Mouse (Mus musculus) large intestine, adult 2 months (tissue): ENCODE measurements around the gene Hdac9. TPM values are rescaled to one million over a fixed set of nuclear protein-coding genes. Genes with fewer than 3 reads are reported as not detected.

Experiments
- DNase-seq: peaks from one replicate; pipeline ENCODE4 v3.0.0-alpha.2; 2012; ENCODE audit warnings: low read depth, low spot score
- WGBS: fragments of 180-500 bp; shearing (Covaris S2); methylation state at CpG from one replicate; pipeline ENCODE4 v1.1.7; 2018; 5-methylcytosine and 5-hydroxymethylcytosine counted together
- polyA plus RNA-seq: library from polyadenylated mRNA; depleted of rRNA; stranded (reverse); fragments of >200 nt; gene quantifications from 2 replicates; pipeline ENCODE4 v1.2.3, GENCODE M21; 2012

The Hdac9 gene
- polyA plus RNA-seq, 1 experiment, result 1.2 TPM

DNA sequence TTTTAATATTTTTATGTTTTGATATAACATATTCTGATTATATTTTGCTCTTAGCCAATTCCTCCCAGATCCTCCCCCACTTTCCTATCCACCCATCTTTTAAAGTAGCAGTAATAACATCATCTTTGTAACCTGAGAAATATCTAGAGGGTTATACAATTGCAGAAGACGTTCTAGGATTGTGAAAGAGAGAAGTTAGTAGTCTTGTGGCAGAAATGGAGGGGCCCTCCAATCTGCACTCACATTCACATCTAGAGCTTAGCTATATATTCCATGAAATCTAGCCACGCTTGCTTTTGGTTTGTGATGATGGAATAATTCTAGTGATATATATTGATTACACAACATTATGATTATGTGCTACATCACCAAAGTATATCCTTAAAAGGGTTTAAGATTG is 106.7 kb downstream of the Hdac9 start:
- DNase-seq, result no peak
- 78% methylated on average over 2 of the region's 2 CpGs for WGBS

DNA sequence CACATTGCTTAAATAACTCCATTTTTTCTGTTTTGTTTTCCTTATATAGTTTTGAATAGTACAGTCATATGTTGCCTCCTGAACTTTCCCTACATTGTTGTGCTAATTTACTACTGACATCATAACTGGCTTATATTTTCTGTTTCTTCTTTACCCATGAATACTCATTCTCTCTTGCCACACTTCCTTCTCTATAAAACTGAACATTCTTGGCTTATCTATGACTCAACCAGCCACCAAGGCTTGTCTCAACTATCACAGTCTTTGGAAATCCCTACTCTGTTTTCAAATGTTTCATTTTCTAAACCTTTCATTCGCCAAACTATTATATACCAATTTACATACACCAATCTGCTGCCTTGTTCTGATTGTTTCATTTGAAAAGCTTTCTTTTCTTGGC is 108.7 kb downstream of the Hdac9 start:
- 87% methylated on average over 1 of the region's 1 CpGs for WGBS
- no peak for DNase-seq

DNA sequence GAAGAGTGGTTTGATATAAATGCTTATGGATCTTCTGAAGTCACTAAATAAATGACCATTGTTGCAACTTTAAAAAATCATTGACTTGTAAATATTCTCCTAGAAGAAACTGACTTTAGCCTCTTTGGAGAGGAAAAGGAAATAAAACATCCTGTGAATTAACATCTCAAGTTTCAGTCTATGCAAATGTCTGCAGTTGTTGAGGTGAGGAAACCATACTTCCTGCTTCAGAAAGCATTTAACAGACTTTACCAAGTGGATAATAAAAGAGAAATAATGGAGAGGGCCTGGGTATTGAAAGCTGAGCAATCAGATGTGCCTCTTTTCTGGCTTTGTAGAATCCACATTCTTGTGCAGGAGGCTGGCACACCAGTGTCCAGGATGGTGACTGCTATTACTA is 110.4 kb downstream of the Hdac9 start:
- no peak for DNase-seq

DNA sequence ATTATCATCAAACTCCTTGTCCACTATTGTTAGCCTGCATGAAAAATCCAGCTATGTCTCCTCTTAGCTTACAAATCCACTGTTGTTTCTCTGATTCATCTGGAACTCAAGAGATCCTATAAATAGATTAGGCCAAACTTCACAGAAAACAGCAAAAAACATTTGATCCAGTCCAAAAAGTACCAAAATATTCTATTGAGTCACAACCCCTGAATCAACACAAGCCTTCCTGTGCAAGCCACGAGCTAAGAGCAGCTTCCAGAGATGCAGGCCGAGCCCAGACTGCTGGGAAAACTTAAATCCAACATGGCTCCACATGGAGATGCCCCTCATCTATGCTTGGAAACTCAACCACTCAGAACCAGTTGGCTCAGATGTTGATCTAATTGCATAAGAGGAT is 113.2 kb downstream of the Hdac9 start:
- 67% methylated on average over 2 of the region's 2 CpGs for WGBS
- DNase-seq, result no peak

DNA sequence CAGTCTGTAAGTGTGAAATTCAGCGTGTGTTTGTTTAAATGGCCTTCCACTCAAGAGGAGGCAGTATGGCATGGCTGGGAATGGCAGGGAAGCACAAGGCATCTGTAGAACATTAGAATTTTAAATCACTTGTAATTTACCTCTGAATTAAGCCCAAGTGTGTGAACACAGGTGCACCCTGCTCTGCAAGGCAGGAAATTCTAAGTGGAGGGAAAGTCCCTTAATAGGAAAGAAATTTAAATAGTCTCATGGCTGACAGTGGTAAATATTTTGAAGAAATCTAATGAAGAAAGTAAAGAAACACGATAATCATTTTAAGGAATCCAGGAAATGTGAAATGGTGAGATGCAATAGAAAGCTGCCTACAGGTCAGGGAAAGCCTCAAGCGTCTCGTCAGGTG is 114.6 kb downstream of the Hdac9 start:
- no peak for DNase-seq
- 87% methylated on average over 4 of the region's 4 CpGs for WGBS

DNA sequence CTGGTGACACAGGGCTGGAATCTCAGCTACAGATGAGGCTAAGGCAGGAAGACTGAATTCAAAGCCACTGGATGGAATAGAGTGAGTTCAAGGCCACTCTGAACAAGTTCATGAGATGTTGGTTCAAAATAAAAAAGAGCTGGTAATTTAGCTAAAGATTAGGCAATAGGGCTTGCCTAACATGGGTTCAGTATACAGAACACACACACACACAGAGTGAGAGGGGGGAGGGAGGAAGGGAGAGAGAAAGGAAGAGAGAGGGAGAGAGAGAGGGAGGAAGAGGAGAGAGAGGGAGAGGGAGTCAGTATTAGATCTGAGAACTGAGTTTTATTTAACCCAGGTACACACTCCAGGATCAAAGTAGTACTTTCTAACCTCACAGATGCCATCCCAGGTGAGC is 115.1 kb downstream of the Hdac9 start:
- no peak for DNase-seq

DNA sequence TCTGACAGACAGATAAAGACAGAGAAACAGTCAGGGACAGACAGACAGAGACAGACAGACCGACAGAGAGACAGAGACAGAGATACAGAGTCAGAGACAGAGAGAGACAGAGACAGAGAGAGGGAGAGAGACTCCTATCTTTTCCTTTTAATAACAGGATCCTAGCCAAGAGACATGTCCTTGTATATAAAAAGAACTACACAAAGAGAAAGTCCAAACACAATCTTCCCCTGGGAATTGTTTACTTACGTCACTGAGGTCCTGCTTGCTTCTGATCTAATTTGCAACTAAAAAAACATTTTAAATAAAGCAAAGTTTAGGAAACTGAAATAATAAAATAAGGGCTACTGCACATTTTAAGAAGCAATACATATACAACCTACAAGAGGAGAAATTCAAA is 119.5 kb downstream of the Hdac9 start:
- WGBS, result 71% methylated on average over 2 of the region's 2 CpGs
- DNase-seq, result no peak

DNA sequence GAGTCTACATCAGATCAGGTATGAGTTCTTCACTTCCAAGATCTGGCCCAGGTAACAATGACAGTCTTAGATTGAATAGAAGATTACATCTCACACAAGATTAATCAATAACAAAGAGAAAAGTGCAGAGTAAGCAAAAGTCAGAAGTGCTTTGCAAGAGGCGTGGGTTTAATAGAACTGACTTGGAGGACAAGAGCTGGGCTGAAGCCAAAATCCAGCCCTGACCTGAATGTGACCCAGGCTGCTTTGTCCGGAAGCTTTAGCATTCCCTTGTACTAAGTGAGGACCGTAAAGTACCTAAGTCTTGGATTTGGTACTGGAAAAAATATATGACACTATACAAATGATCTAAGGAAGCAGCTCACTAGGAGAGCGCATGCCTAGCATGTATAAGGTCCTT is 121.4 kb downstream of the Hdac9 start:
- no peak for DNase-seq
- WGBS, result 43% methylated on average over 4 of the region's 4 CpGs

DNA sequence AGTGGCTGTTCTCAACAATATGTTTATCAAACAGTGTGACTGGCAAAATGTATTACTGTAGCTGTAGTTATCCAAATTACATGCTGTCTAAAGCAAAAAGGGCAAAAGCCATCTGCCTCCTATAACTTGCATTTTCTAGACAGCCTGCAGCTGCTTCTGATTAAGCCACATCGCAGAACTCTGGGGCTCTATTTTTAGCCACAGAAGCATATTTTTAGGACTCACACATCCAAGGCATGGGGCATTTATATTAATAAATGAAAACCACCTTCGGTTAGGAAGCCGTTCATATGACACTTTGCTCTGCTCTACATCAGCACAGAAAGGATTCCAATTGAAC is 124.8 kb downstream of the Hdac9 start:
- DNase-seq, result no peak
- WGBS, result 63% methylated on average over 3 of the region's 3 CpGs

DNA sequence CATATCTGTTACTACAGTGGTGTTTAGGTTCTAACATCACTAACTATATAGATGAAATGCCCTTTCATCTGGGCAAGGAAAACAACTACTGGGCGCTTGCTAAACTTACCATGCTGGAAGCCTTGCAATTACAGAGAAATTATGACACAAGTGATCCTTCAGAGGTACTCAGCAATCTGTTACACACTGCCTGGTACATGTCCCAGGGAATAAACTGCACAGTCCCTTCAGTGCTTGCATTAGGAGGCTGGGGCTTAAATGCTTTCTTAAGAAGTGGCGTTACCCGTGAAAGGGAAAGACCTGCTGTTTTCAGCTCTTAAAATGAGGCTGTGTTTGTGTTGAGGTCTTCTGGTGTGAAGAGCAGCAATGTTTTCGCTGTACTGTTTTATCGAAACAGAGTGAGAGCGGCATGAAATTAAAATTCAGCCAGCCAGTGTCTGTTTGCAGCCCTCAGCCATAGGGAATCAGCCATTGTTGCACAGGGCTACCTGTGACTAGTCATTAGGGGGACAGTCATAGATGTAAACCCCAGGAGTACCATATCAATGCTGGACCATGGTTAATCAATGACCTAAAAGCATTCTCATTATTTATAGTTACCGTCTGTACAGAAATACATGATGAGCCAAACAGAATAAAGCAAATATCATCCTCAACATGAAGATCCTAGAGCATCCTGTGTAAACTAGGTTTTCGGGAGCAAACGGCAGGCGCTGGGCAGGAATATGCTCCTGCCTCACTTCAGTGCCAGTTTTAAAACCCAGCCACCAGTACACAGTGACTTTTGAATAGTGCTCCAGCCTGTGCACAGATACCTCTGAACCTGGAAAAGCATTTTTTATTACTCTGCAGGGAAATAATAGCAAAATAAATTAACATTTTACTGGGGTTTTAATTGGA is 125.4 kb downstream of the Hdac9 start:
- no peak for DNase-seq

DNA sequence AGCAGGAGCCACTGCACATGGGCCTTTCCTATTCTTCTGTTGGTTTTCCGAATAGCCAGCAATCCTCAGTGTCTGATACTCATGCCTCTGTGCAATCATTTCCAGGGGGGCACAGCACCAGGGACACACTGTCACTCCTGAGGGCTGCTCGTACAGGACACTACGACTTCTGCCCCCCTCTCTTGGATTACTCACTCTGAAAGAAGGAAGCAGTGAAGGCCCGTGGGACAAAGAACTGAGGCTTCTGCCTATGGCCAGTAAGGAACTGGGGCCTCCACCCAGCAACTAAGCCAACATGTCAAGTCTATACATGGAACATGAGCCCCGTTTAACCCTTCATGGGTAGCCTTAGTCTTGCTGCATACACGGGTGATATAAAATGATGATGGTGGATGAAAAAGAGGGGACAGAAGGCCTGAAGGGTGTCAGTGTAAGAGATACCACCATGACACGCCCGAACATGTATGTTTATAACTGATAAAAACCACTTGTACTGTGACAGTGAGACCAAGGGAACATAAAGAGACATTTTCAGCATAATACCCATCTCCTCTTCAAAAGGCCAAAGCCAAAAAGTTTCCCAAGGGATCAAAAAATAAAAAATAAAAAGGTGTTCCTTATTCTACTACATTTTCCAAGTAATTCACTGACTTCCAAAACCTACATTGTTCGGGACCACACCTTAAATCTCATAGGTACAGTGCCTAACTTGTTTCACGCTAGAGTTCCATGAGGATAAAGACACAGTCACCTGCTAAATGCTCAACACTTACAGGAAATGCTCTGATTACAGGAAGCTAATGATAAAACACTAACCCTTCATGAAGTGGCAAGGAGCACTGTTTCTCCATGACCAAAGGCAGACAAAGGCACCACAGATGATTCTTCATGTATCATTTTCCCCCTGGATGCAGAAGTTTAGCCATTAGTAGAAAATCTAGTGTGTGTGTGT is 127.6 kb downstream of the Hdac9 start:
- WGBS, result 74% methylated on average over 10 of the region's 10 CpGs
- no peak for DNase-seq

More for the DNA sequence above, 125.4 kb downstream of the Hdac9 start:
- WGBS, result 84% methylated on average over 10 of the region's 10 CpGs

DNA sequence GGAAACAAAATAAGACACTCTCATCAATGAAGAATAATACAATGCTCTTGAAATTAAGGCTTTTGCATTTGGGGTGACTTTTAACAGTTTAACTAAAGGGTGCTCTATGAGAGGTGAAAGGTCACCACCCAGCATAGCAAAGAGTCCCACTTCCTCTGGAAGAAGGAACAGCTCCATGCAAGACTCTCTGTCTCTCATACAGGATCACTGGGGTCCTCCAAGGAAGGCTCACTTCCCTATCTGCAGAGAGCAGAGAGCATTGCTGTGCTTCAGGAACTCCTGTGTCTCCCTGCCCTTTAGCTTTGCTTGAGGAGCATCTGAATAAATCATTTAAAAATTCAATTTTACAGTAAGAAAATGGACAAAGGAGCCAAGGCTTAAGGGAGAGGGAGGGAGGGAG is 129.5 kb downstream of the Hdac9 start:
- DNase-seq, result no peak

DNA sequence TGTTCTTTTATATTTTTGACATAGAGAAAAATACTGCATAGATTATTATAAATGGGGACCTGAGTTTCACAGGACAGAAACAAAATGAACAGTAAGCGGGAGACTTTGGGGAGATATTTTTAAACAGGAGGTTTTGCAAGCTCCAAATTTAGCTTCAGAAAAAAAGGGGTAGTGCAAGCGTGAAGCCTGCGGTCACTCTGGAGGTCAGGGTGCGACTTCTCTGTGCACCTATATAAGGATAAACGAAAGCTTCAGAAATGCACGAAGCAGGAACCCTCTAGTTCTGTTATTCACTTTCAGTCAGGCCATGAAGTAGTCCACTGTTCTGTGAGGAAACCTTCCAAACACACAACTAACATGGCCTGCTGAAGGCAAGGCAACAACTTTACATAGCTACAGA is 133.3 kb downstream of the Hdac9 start:
- 88% methylated on average over 6 of the region's 6 CpGs for WGBS

DNA sequence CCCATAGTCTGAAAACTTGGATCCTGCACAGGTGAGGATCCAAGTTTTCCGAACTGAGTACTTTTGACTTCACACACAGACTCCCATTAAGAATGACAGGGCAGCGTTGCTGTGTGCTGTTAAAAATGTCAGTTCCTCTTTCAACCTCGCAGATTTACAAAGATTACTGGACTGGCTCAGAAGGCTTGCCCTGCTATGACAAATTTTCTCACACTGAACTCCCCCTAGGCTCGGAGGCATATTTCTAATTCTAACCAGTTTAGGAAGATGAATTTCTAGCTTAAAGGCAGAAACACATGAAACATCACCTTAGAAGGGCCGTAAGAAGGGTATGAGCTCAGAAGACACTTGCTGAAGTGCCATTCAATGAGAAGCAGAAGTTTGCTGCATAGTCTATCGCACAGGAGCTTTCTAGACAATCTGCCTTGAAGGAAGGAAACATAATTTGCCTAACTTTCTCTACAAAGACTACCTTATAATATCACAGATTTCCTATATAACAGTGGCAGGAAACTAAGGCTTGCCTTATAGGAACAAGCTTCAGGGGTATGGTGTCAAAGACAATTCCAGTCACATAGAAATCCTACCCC is 137.4 kb downstream of the Hdac9 start:
- no peak for DNase-seq
- 74% methylated on average over 6 of the region's 6 CpGs for WGBS

More for the DNA sequence above, 133.3 kb downstream of the Hdac9 start:
- no peak for DNase-seq

DNA sequence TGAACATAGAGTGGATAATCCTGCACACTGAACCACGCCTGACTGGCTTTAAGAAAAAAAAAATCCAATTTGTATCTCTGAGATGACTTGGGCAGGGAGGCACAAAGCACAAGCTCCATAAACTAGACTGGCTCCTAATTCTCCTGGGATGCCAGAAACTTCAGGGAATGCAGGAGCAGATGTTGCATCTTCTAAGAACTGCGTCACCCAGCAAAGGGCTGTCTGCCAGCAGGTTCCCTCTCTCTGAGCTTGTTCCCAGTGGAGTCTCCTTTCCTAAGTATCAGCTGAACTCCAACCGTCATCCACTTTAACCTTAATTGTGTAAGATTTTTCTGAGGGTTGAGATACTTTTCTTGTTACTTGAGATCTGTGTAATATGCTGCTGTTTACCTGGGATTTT is 140.7 kb downstream of the Hdac9 start:
- WGBS, result 67% methylated on average over 3 of the region's 3 CpGs

DNA sequence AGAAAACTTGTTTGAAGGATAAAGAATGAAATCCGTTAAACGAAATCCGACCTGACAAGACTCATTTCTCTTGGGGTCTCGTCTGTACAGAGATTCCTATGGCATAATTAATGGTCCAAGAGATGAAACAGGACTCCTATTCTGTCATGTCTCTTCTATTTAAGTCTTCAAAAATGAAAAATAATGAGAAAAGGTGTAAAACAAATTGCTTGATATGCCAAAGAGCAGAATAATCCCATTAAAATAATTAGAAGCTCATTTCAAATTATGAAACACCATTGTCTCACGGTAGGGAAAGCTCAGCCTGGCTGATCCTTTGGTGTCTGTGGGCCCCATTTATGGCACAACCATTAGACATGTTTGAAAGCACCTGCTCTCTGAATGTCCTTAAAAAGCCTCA is 142.8 kb downstream of the Hdac9 start:
- no peak for DNase-seq
- 83% methylated on average over 5 of the region's 5 CpGs for WGBS

More for the DNA sequence above, 140.7 kb downstream of the Hdac9 start:
- DNase-seq, result no peak

DNA sequence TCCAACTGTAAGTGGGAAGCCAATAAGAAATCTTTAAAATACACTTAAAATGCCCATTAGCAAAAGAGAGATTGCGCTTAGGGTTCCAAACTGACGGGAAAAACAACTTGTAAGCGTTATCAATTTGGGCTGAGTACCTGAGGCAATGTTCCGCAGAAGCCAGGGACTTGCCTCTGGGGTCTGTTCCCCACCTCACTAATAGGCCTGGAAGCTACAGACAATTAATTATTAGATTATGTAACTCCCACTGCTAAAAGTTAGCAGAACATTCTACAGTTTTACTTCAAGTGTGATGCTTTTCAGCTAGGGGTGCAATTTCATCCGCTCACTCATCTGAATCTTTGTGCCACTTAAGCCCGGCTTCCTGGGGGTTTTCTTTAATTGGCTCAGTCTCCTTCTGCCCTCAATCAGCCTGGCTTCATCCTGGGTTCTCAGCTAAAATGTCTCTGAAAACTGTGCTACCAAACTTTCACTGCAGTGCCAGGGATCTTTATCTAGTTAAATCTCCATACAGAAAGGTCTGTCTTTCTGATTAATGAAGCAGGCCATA is 149.6 kb downstream of the Hdac9 start:
- WGBS, result 90% methylated on average over 6 of the region's 6 CpGs
- no peak for DNase-seq

DNA sequence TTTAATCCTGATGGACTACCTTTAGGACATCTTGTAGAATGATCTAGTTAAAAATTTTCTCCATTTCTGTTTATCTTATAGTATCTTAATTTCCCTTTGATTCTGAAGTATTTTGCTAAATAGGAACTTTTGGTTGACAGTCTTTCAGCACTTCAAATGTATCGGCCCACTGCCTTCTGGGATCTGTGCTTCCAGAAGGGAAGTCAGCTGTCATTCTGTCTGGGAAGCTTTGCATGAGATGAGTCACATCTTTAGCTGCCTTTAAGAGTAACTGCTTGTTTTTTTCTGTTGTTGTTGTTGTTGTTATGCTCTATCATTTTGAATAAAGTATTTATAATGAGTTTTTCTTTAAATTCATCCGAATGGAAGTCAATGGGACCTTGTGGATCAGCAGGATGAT is 169.6 kb downstream of the Hdac9 start:
- no peak for DNase-seq
- WGBS, result 71% methylated on average over 2 of the region's 2 CpGs

DNA sequence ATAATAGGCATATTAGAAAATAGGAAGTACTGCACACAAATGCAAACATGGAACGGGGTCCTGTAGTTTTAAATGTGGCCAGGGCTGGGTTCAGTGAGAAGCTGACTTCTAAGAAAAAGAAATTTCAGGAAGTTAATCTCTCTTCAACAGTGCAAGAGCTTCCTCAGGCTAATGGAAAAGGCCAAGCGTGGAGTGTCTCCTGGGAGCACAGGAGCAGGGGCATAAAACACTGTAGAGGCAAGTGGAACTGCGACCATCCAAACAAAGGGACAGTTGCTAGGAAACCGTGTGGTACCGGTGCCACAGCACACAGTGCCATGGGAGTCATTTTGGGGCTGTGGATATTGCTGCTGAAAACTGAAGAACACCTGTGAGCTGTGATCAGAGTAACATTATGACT is 191.7 kb downstream of the Hdac9 start:
- DNase-seq, result no peak
- 61% methylated on average over 5 of the region's 5 CpGs for WGBS

DNA sequence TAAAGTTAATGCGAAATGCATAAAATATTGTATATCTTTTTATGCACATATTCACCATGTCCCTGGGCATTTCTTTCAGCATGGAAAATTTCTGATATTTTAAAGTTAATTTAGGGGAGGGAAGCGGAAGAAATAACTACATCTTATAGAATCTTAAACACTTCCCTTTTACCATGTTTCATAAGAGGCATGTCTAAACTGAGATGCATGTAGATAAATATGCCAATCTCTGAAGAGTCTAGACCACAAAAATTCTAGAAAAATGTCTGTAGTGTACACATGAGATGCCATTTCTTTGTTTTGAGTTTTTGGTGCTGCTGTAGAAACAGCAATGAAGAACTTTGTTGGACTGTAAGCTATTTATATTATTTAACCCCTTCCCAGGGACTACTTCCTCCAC is 192.6 kb downstream of the Hdac9 start:
- no peak for DNase-seq
- WGBS, result 92% methylated on average over 2 of the region's 2 CpGs
